In genomic region chr19:46905971-46906370, GRCm38 (mm10) we compare ENCODE assay signal across 19 mouse cellular contexts.
DNase-seq lines count a peak whose midpoint lies in the region; ATAC-seq and TF ChIP-seq lines count a peak whose summit lies in the region.
"Had no signal": no experiment of that assay in that cellular context is flagged by ENCODE, and none has a peak within 500 bp of the region (broad histone marks: within the 10 kb centered on the region; RNA-seq: fewer than 3 reads in every experiment).

No protein-coding gene starts in this region.

- peak overlapping the region; percentile 62 for H3K27ac ChIP-seq in left cerebral cortex, adult 2 months
- H3K27ac ChIP-seq in liver, embryonic 16.5 days (ENCODE audit: low read length), result peak overlapping the region; percentile 95
- H3K27ac ChIP-seq in forebrain, embryonic 15.5 days (replicated peaks), result no peak overlapping the region
- H3K27ac ChIP-seq: heart, embryonic 15.5 days; hindbrain, embryonic 13.5 days; macrophage; midbrain, embryonic 15.5 days; neural tube, embryonic 12.5 days; stomach, embryonic 15.5 days had no signal

- TF ChIP-seq CTCF in left cerebral cortex, adult 2 months (IDR thresholded peaks at IDR 0.05), result no peak

- H3K9me3 ChIP-seq in erythroblast, embryonic 14.5 days (ENCODE audit: control insufficient read depth, low read length), result no peaks in the 10 kb centered on the region
- no peaks in the 10 kb centered on the region for H3K9me3 ChIP-seq in liver, embryonic 16.5 days (replicated peaks; ENCODE audit: control insufficient read depth, low read length)
- H3K9me3 ChIP-seq in forebrain, embryonic 15.5 days, result no peaks in the 10 kb centered on the region
- H3K9me3 ChIP-seq: heart, embryonic 15.5 days; hindbrain, embryonic 13.5 days; midbrain, embryonic 15.5 days; neural tube, embryonic 12.5 days; stomach, embryonic 15.5 days had no signal

- H3K4me1 ChIP-seq in erythroblast, embryonic 14.5 days (ENCODE audit: control insufficient read depth), result peaks cover 87% of the 10 kb centered on the region
- H3K4me1 ChIP-seq in liver, embryonic 16.5 days (ENCODE audit: control insufficient read depth, low read depth, low read length), result peaks cover 50% of the 10 kb centered on the region
- no peaks in the 10 kb centered on the region for H3K4me1 ChIP-seq in forebrain, embryonic 15.5 days
- H3K4me1 ChIP-seq: neural tube, embryonic 12.5 days; stomach, embryonic 15.5 days had no signal

- peak; percentile 49 for DNase-seq in heart, adult 11 months
- no peak for DNase-seq in heart, adult 18-20 months
- no peak for DNase-seq in left cerebral cortex, adult 2 months (ENCODE audit: extremely low spot score in 1 of 2, low spot score in 2 of 2)
- DNase-seq in left cerebral cortex, postnatal 14 days (ENCODE audit: low spot score in 2 of 2), result no peak
- DNase-seq in lung, postnatal 14 days, result no peak
- DNase-seq: cerebellum, adult 8-10 months; heart, postnatal 36 days; kidney, postnatal 25 days; retina, postnatal 1 day; thymus, postnatal 25 days had no signal

- H3K9ac ChIP-seq in liver, embryonic 16.5 days (ENCODE audit: low read depth, low read length), result peak overlapping the region; percentile 46
- no peak overlapping the region for H3K9ac ChIP-seq in forebrain, embryonic 15.5 days (replicated peaks)
- H3K9ac ChIP-seq: heart, embryonic 15.5 days; hindbrain, embryonic 13.5 days; midbrain, embryonic 15.5 days; neural tube, embryonic 12.5 days; stomach, embryonic 15.5 days had no signal

- WGBS in liver, embryonic 16.5 days (ENCODE audit: insufficient replicate concordance), result 50% methylated on average over 4 of the region's 4 CpGs
- WGBS in forebrain, embryonic 15.5 days, result 91% methylated on average over 4 of the region's 4 CpGs

- H3K4me2 ChIP-seq in liver, embryonic 16.5 days (ENCODE audit: low read depth, low read length), result peak overlapping the region; percentile 62; the same call in 1 of the 2 replicates
- H3K4me2 ChIP-seq in forebrain, embryonic 15.5 days (replicated peaks), result no peak overlapping the region
- H3K4me2 ChIP-seq: heart, embryonic 15.5 days; hindbrain, embryonic 13.5 days; midbrain, embryonic 15.5 days; neural tube, embryonic 12.5 days; stomach, embryonic 15.5 days had no signal

- intact Hi-C loops in left cerebral cortex, adult 2 months (cut with DNase I), result no loop called here
- intact Hi-C loops in left cerebral cortex, postnatal 14 days (cut with DNase I), result loop anchor here (5.0 kb wide), 1 partner anchor 56 kb away; no protein-coding TSS in a partner anchor

- H3K27me3 ChIP-seq in erythroblast, embryonic 14.5 days (ENCODE audit: control insufficient read depth), result no peaks in the 10 kb centered on the region
- no peaks in the 10 kb centered on the region for H3K27me3 ChIP-seq in liver, embryonic 16.5 days (ENCODE audit: control insufficient read depth, insufficient read depth, low read depth, low read length)
- H3K27me3 ChIP-seq in forebrain, embryonic 15.5 days, result no peaks in the 10 kb centered on the region
- H3K27me3 ChIP-seq: heart, embryonic 15.5 days; hindbrain, embryonic 13.5 days; midbrain, embryonic 15.5 days; neural tube, embryonic 12.5 days; stomach, embryonic 15.5 days had no signal

- H3K4me3 ChIP-seq in left cerebral cortex, adult 2 months, result no peak overlapping the region
- peak overlapping the region; percentile 39 for H3K4me3 ChIP-seq in erythroblast, embryonic 14.5 days (replicated peaks)
- no peak overlapping the region for H3K4me3 ChIP-seq in liver, embryonic 16.5 days (ENCODE audit: low read depth, low read length)
- no peak overlapping the region for H3K4me3 ChIP-seq in forebrain, embryonic 15.5 days
- H3K4me3 ChIP-seq: heart, embryonic 15.5 days; hindbrain, embryonic 13.5 days; midbrain, embryonic 15.5 days; neural tube, embryonic 12.5 days; stomach, embryonic 15.5 days had no signal

- peaks cover 48% of the 10 kb centered on the region for H3K36me3 ChIP-seq in erythroblast, embryonic 14.5 days (ENCODE audit: control insufficient read depth)
- peaks cover 5% of the 10 kb centered on the region; the same call in 1 of the 2 replicates for H3K36me3 ChIP-seq in liver, embryonic 16.5 days (ENCODE audit: control insufficient read depth, insufficient read depth)
- no peaks in the 10 kb centered on the region for H3K36me3 ChIP-seq in forebrain, embryonic 15.5 days
- H3K36me3 ChIP-seq: midbrain, embryonic 15.5 days; neural tube, embryonic 12.5 days had no signal

- ATAC-seq in liver, embryonic 16.5 days (ENCODE audit: low read depth), result no peak
- no peak for ATAC-seq in forebrain, embryonic 15.5 days (replicated peaks)
- ATAC-seq: midbrain, embryonic 15.5 days had no signal
